Mouse (Mus musculus): ENCODE measurements at regions not wholly inside any gene's neighbourhood (a gene's known extent, or its start where the extent isn't known, plus 50 kb on each side); places are given as distances from the start of the nearest gene placed in this dataset.
"Not testable (repeated sequence)": the region's sequence is repeated elsewhere in the genome, so short reads cannot be mapped to it uniquely, and the experiment has no call there.

- no peaks in the 10 kb centered on the region; the same call in 1 of the 2 replicates for H3K4me1 ChIP-seq (replicated peaks)
- peak overlapping the region; percentile 26 for H3K4me3 ChIP-seq
- peak overlapping the region; percentile 50 for H3K4me2 ChIP-seq
- H3K27ac ChIP-seq (replicated peaks), result peak overlapping the region; percentile 43; the same call in 1 of the 2 replicates
- 2% methylated on average over 9 of the region's 9 CpGs for WGBS
- peak overlapping the region; percentile 26; the same call in 1 of the 2 replicates for H3K9ac ChIP-seq
- H3K27me3 ChIP-seq, result no peaks in the 10 kb centered on the region
- no peaks in the 10 kb centered on the region for H3K36me3 ChIP-seq
- peak; percentile 90 for ATAC-seq (ENCODE audit: low FRiP score, low read depth)
- no peaks in the 10 kb centered on the region for H3K9me3 ChIP-seq
Measured at GRCm38 (mm10) chr16:54983759-54984218, 314.0 kb downstream of the Zpld1 start.

- Histone ChIP-seq H3K36me3 (no peaks in the 10 kb centered on the region), H3K9ac (no peak overlapping the region), H3K4me3 (no peak overlapping the region), H3K27me3 (no peaks in the 10 kb centered on the region), H3K4me1 (replicated peaks) (no peaks in the 10 kb centered on the region), H3K27ac (replicated peaks) (no peak overlapping the region), H3K4me2 (no peak overlapping the region), H3K9me3 (no peaks in the 10 kb centered on the region)
- no peak for ATAC-seq (ENCODE audit: low FRiP score, low read depth)
- WGBS, result 80% methylated on average over 6 of the region's 6 CpGs
Measured at GRCm38 (mm10) chr16:54970356-54970755, 327.4 kb downstream of the Zpld1 start.

- Histone ChIP-seq H3K4me2 (peak overlapping the region; percentile 19; the same call in 1 of the 2 replicates), H3K36me3 (no peaks in the 10 kb centered on the region)
- ATAC-seq (ENCODE audit: low FRiP score, low read depth), result no peak
Measured at GRCm38 (mm10) chr16:54943808-54944315, 353.9 kb downstream of the Zpld1 start.

GRCm38 (mm10) chr16:54928259-54928658 lies 369.5 kb downstream of the Zpld1 start:
- no peak overlapping the region for H3K27ac ChIP-seq (replicated peaks)
- H3K9me3 ChIP-seq, result no peaks in the 10 kb centered on the region
- no peaks in the 10 kb centered on the region for H3K27me3 ChIP-seq
- ATAC-seq (ENCODE audit: low FRiP score, low read depth), result no peak
- no peaks in the 10 kb centered on the region for H3K36me3 ChIP-seq
- 64% methylated on average over 3 of the region's 3 CpGs for WGBS
- no peak overlapping the region for H3K4me2 ChIP-seq
- H3K4me1 ChIP-seq (replicated peaks), result no peaks in the 10 kb centered on the region
- no peak overlapping the region for H3K4me3 ChIP-seq
- H3K9ac ChIP-seq, result no peak overlapping the region

More at GRCm38 (mm10) chr16:54943808-54944315, 353.9 kb downstream of the Zpld1 start:
- H3K27me3 ChIP-seq, result no peaks in the 10 kb centered on the region
- H3K27ac ChIP-seq (replicated peaks), result no peak overlapping the region
- H3K4me3 ChIP-seq, result no peak overlapping the region
- WGBS, result 46% methylated on average over 7 of the region's 7 CpGs
- no peak overlapping the region for H3K9ac ChIP-seq
- 0 out of 2 replicates have a peak, but pooled peaks cover 3% of the 10 kb centered on the region for H3K4me1 ChIP-seq (replicated peaks)
- H3K9me3 ChIP-seq, result no peaks in the 10 kb centered on the region

- ATAC-seq (ENCODE audit: low FRiP score, low read depth), result no peak
- Histone ChIP-seq H3K36me3 (no peaks in the 10 kb centered on the region), H3K27me3 (no peaks in the 10 kb centered on the region), H3K9me3 (no peaks in the 10 kb centered on the region), H3K4me2 (no peak overlapping the region), H3K4me3 (no peak overlapping the region), H3K4me1 (replicated peaks) (no peaks in the 10 kb centered on the region), H3K27ac (replicated peaks) (no peak overlapping the region), H3K9ac (no peak overlapping the region)
- 91% methylated on average over 4 of the region's 4 CpGs for WGBS
Measured at GRCm38 (mm10) chr16:54902911-54903310, 394.9 kb downstream of the Zpld1 start.

GRCm38 (mm10) chr16:54901461-54901860 lies 396.3 kb downstream of the Zpld1 start:
- H3K4me3 ChIP-seq, result no peak overlapping the region
- 72% methylated on average over 1 of the region's 1 CpGs for WGBS
- ATAC-seq (ENCODE audit: low FRiP score, low read depth), result no peak
- H3K36me3 ChIP-seq, result no peaks in the 10 kb centered on the region
- H3K27ac ChIP-seq (replicated peaks), result no peak overlapping the region
- no peaks in the 10 kb centered on the region for H3K27me3 ChIP-seq
- H3K9ac ChIP-seq, result no peak overlapping the region
- no peaks in the 10 kb centered on the region for H3K4me1 ChIP-seq (replicated peaks)
- no peak overlapping the region for H3K4me2 ChIP-seq
- no peaks in the 10 kb centered on the region for H3K9me3 ChIP-seq

GRCm38 (mm10) chr16:54894661-54895060 lies 403.1 kb downstream of the Zpld1 start:
- H3K36me3 ChIP-seq, result no peaks in the 10 kb centered on the region
- no peak overlapping the region for H3K4me3 ChIP-seq
- WGBS, result 91% methylated on average over 5 of the region's 5 CpGs
- H3K27me3 ChIP-seq, result no peaks in the 10 kb centered on the region
- no peaks in the 10 kb centered on the region for H3K9me3 ChIP-seq
- H3K9ac ChIP-seq, result no peak overlapping the region
- H3K4me2 ChIP-seq, result no peak overlapping the region
- no peak for ATAC-seq (ENCODE audit: low FRiP score, low read depth)
- no peak overlapping the region for H3K27ac ChIP-seq (replicated peaks)
- no peaks in the 10 kb centered on the region for H3K4me1 ChIP-seq (replicated peaks)

- Histone ChIP-seq H3K27me3 (no peaks in the 10 kb centered on the region), H3K4me3 (no peak overlapping the region), H3K27ac (replicated peaks) (no peak overlapping the region), H3K9ac (no peak overlapping the region), H3K4me1 (replicated peaks) (no peaks in the 10 kb centered on the region), H3K36me3 (no peaks in the 10 kb centered on the region), H3K4me2 (no peak overlapping the region), H3K9me3 (no peaks in the 10 kb centered on the region)
- no peak for ATAC-seq (ENCODE audit: low FRiP score, low read depth)
Measured at GRCm38 (mm10) chr16:54857369-54857768, 440.4 kb downstream of the Zpld1 start.

- WGBS, result 92% methylated on average over 4 of the region's 4 CpGs
- not testable (repeated sequence) for H3K9ac ChIP-seq; H3K4me3 ChIP-seq; H3K27ac ChIP-seq (replicated peaks); H3K4me1 ChIP-seq (replicated peaks); H3K27me3 ChIP-seq; ATAC-seq (ENCODE audit: low FRiP score, low read depth); H3K9me3 ChIP-seq; H3K4me2 ChIP-seq; H3K36me3 ChIP-seq
Measured at GRCm38 (mm10) chr16:54842996-54843395, 454.8 kb downstream of the Zpld1 start.

Data from hindbrain, embryonic 15.5 days (tissue).